Mouse (Mus musculus) intestine, embryonic 14.5 days (tissue): ENCODE measurements around the gene Kcnb1. TPM values are rescaled to one million over a fixed set of nuclear protein-coding genes. Genes with fewer than 3 reads are reported as not detected.

Experiments used
- ATAC-seq: fragments of 200-750 bp; cut with Nextera tagmentation; replicated peaks from 2 replicates; pipeline ENCODE4 v1.8.0; 2017; ENCODE audit warnings: low read depth, moderate number of reproducible peaks, moderate TSS enrichment, moderate library complexity; ENCODE audit not compliant: low FRiP score, low TSS enrichment
- DNase-seq: peaks from one replicate; pipeline ENCODE4 v3.0.0-alpha.2; 2018; ENCODE audit warnings: low spot score
- H3K27ac ChIP-seq: fragments of 300-500 bp; sonication (generic); 2 replicates; pipeline ENCODE4 v1.5.1; 2014; ENCODE audit warnings: low read depth, mild to moderate bottlenecking, control low read depth
- H3K27me3 ChIP-seq: fragments of 300-500 bp; sonication (generic); replicated peaks from 2 replicates; pipeline ENCODE4 v1.6.1; 2014; ENCODE audit warnings: low read length, control low read depth; ENCODE audit not compliant: control insufficient read depth, insufficient read depth
- H3K36me3 ChIP-seq: fragments of 300-500 bp; sonication (generic); 2 replicates; pipeline ENCODE4 v1.6.1; 2014; ENCODE audit warnings: low read length, control low read depth; ENCODE audit not compliant: control insufficient read depth, insufficient read depth
- H3K4me1 ChIP-seq: fragments of 300-500 bp; sonication (generic); replicated peaks from 2 replicates; pipeline ENCODE4 v1.6.1; 2014; ENCODE audit warnings: low read length, control low read depth, mixed read lengths; ENCODE audit not compliant: control insufficient read depth, insufficient read depth
- H3K4me2 ChIP-seq: fragments of 300-500 bp; sonication (generic); 2 replicates; pipeline ENCODE4 v1.6.1; 2014; ENCODE audit warnings: low read length
- H3K4me3 ChIP-seq: fragments of 300-500 bp; sonication (generic); 2 replicates; pipeline ENCODE4 v1.5.1; 2014; ENCODE audit warnings: low read depth, low read length, control low read depth, mixed read lengths
- H3K9ac ChIP-seq: fragments of 300-500 bp; sonication (generic); 2 replicates; pipeline ENCODE4 v1.6.1; 2014; ENCODE audit warnings: mild to moderate bottlenecking, low read length
- H3K9me3 ChIP-seq: fragments of 300-500 bp; sonication (generic); 2 replicates; pipeline ENCODE4 v1.6.1; 2016; ENCODE audit warnings: low read length, control low read depth; ENCODE audit not compliant: control insufficient read depth
- WGBS: fragments of 180-500 bp; shearing (Covaris S2); extraction: QIAGEN DNeasy Blood & Tissue Kit; methylation state at CpG from one replicate; pipeline ENCODE4 v1.1.7; 2014; 5-methylcytosine and 5-hydroxymethylcytosine counted together
- polyA plus RNA-seq: library from polyadenylated mRNA; unstranded; fragments of >200 nt; fragmentation: Nextera tagmentation; extraction: Ambion mirVana; gene quantifications from 2 replicates; pipeline ENCODE4 v1.2.1, GENCODE M21; 2014

Gene Kcnb1
- polyA plus RNA-seq, 1 experiment from 2014 or later, result 1.9 TPM

DNA sequence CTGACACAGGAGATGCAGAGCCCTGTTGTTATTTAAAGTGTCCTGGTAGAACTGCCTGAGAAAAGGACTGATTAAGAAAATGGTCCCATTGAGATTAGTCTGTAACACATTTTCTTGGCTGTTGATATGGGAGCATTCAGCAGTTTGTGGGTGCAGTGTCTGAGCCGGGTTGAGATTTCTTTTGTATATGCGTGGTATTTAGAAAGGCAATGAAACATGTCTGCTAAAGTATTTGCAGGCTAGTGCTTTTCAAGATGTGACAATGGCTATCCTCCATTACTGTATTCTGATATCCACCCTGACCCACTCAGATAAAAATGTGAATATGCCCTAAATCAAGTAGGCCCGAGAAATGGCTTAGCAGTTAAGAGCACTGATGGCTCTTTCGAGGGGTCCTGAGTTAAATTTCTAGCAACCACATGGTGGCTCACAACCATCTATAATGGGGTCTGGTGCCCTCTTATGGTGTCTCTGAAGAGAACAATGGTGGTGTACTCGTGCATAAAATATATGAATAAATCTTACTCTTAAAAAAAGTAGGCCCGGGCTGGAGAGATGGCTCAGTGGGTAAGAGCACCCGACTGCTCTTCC, 126.0 kb downstream of the Kcnb1 start:
- under 1% methylated on average over 7 of the region's 7 CpGs for WGBS
- H3K9ac ChIP-seq, result peak overlapping the region; percentile 99
- peak overlapping the region; percentile 91 for H3K27ac ChIP-seq
- H3K27me3 ChIP-seq, result no peaks in the 10 kb centered on the region
- ATAC-seq, result no peak
- no peaks in the 10 kb centered on the region for H3K9me3 ChIP-seq
- peaks cover 32% of the 10 kb centered on the region for H3K36me3 ChIP-seq
- H3K4me2 ChIP-seq, result peak overlapping the region; percentile 92
- no peak for DNase-seq
- peaks cover 21% of the 10 kb centered on the region for H3K4me1 ChIP-seq
- peak overlapping the region; percentile 66 for H3K4me3 ChIP-seq

DNA sequence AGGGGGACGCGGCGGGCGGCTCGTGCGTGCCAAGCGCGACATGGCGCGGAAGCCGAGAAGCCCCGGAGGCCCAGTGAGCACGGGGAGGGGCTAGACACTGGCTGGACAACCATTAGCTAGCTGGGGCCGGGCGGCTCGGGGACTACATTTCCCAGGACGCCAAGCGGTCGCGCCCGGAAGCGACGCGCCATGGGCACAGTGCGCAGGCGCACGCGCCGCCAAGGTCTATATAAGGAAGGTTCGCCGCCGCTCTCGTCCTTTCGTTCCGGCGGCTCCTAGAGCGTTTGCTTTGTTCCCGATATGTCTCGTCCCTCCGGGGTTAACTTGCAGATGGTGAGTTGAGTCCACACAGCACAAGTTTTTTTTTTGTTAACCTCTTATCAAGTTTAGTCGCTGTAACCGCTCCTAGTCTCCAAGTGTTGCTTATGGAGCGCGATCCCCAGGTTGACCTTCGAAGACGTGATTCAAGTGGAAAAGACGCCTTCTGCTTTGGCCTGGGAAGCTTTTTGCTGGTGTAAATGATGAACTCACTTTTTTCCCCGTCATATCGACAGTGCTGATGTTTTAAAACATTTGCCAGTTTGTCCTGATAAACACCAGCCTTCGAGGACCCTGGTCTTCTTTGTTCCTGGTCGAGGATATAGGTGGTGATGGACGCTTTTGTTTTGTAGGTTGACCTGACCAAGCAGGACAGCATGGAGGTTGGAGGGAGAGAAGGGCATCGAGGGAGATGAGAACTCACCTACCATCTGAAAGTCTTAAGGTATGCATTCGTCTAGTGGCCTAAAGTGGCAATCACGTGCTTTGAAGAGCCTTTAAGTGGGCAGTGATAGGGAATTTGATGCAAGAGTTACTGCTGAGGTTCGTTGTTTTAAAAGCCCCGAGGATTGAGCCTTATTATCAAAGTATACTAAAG, 126.7 kb downstream of the Kcnb1 start, which contains the start of gene Znfx1:
TSS of gene Znfx1 (minus strand) at position 51 of the 916 bp plus-strand sequence.
- ATAC-seq (peak; percentile 93), DNase-seq (peak; percentile 100)
- Histone ChIP-seq H3K9ac (peak within 1 kb of the TSS; percentile 99), H3K4me1 (peaks cover 21% of the 10 kb centered on the region), H3K27ac (peak within 1 kb of the TSS; percentile 91), H3K27me3 (no peaks in the 10 kb centered on the region), H3K9me3 (no peaks in the 10 kb centered on the region), H3K4me2 (peak within 1 kb of the TSS; percentile 92), H3K4me3 (peak within 1 kb of the TSS; percentile 66), H3K36me3 (peaks cover 35% of the 10 kb centered on the region)
- WGBS, result under 1% methylated on average over 57 of the region's 57 CpGs

DNA sequence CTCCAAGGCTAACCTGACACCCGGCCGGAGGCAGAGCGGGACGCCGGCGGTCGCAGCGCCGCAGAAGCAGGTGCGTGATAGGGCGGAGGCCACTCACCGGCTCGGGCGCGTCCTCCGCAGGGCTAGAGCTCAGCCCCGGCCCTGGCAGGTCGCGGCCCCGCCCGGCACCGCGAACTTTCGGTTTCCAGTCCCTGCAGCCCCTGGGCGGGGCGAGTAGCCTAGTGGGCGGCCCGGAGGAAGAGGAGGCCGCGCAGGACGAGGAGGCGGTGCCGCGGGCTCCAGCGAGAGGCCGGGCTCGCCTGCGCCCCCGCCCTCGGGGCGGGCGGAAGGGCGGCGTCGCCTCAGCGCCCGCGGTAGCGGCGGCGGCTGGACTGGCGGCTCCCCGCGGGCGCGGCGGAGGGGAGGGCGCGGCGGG, 127.5 kb downstream of the Kcnb1 start:
- 1% methylated on average over 21 of the region's 60 CpGs for WGBS
- no peak for DNase-seq

DNA sequence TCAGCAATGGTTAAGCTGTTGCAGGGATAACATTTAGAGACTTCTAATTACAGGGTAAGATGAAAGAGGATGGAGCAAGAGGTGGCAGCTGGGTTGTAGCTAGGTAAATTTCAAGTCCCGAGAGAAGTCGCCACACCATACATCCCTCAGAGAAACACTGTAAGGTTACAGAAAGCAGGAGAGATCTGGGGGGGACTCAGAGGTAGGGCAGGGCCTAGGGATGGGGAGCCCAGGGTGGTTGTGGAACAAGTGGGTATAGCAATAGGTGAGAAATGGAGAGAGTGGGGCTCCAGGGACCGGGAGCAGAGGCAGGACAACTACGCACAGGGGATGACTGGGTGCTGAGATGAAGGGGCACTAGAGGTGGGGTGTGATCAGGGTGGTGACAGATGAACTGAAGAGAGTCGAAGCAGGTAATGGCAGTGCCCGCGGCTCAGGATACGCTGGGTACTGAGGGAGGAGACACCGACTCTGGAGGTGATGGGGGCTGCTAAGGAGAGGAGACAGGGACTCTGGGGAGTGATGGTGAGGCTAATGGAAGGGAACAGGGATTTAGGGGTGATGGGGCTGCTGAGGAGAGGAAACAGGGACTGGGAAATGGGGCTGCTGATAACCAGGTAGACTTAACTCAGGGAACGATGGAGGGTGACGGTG, 128.4 kb downstream of the Kcnb1 start:
- 23% methylated on average over 11 of the region's 11 CpGs for WGBS
- peak overlapping the region; percentile 66 for H3K4me3 ChIP-seq
- DNase-seq (no peak), ATAC-seq (no peak)
- peaks cover 51% of the 10 kb centered on the region for H3K36me3 ChIP-seq
- H3K9ac ChIP-seq, result peak overlapping the region; percentile 99
- peaks cover 21% of the 10 kb centered on the region for H3K4me1 ChIP-seq
- H3K27ac ChIP-seq, result no peak overlapping the region
- H3K27me3 ChIP-seq, result no peaks in the 10 kb centered on the region
- no peaks in the 10 kb centered on the region for H3K9me3 ChIP-seq
- peak overlapping the region; percentile 82 for H3K4me2 ChIP-seq

More for the DNA sequence above, 127.5 kb downstream of the Kcnb1 start:
- peak overlapping the region; percentile 66 for H3K4me3 ChIP-seq
- H3K4me2 ChIP-seq, result peak overlapping the region; percentile 82
- H3K9me3 ChIP-seq, result no peaks in the 10 kb centered on the region
- peaks cover 21% of the 10 kb centered on the region for H3K4me1 ChIP-seq
- peak overlapping the region; percentile 91 for H3K27ac ChIP-seq
- no peaks in the 10 kb centered on the region for H3K27me3 ChIP-seq
- H3K36me3 ChIP-seq, result peaks cover 42% of the 10 kb centered on the region
- H3K9ac ChIP-seq, result peak overlapping the region; percentile 99
- peak; percentile 87 for ATAC-seq

DNA sequence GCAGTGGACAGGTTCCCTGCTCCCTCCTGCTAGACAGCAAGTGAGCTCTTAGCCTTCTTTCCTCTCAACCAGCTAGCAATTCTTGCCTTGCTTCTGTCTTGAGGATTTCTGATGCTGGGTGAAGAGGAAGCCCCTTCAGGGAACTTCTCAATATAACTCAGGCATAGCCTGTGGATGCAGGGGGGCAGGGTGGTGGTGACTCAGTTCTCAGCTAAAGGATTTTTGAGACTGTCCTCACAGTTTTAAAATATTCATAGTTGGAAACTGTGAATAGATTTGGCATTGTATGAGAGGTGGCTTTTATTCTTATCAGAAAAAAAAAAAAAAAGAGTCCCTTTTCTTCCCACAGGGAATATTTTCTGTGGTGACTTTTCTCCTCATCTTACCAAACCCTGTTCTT, 129.2 kb downstream of the Kcnb1 start:
- H3K9me3 ChIP-seq, result no peaks in the 10 kb centered on the region
- H3K4me2 ChIP-seq, result peak overlapping the region; percentile 82
- peaks cover 51% of the 10 kb centered on the region for H3K36me3 ChIP-seq
- DNase-seq (no peak), ATAC-seq (no peak)
- H3K4me1 ChIP-seq, result peaks cover 21% of the 10 kb centered on the region
- H3K4me3 ChIP-seq, result no peak overlapping the region
- H3K9ac ChIP-seq, result 0 out of 2 replicates have a peak overlapping the region, but pooled peaks have one; percentile 8
- H3K27me3 ChIP-seq, result no peaks in the 10 kb centered on the region
- H3K27ac ChIP-seq, result no peak overlapping the region

DNA sequence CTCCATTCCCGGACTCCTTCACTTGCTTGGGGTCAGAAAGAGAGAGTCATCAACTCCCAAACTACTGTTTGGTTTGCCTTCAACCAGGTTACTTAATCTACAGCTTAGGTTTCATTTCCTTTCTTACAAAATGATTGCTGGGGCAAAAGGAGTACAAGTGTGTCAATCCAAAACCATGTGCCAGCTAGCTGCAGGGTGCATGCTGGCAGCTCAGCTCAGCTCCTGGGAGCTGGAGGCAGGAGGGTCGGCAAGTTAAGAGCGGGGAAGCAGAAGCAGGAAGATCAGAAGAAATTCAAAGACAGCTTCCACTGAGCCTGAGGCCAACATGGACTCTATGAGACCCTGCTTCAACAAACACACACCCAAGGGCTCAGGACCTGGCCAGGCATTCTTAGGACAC, 129.6 kb downstream of the Kcnb1 start:
- WGBS, result 65% methylated on average over 3 of the region's 3 CpGs
- H3K27ac ChIP-seq, result no peak overlapping the region

DNA sequence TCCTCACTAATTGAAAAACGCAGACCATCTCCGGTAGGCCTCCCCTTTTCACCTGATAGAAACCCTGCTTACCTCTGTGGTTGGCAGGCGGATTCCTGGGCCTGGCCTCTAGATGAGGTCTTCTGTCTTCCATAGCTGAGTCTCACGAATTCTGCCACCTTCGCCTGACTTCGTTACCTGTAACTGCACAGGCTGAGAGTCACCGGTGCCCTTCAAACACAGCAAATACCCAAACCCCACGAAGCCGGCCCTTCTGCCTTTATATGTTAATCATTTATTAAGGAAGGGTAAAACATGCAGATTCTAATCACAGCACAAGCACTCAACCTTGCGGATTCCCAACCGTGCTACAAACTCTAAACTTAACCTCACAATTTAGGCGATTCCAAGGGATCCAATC, 130.0 kb downstream of the Kcnb1 start:
- H3K4me1 ChIP-seq, result peaks cover 17% of the 10 kb centered on the region
- H3K9me3 ChIP-seq, result no peaks in the 10 kb centered on the region
- no peak overlapping the region for H3K9ac ChIP-seq
- no peaks in the 10 kb centered on the region for H3K27me3 ChIP-seq
- peaks cover 51% of the 10 kb centered on the region for H3K36me3 ChIP-seq
- WGBS, result 60% methylated on average over 12 of the region's 12 CpGs
- no peak overlapping the region for H3K4me3 ChIP-seq
- H3K4me2 ChIP-seq, result peak overlapping the region; percentile 82; the same call in 1 of the 2 replicates
- no peak overlapping the region for H3K27ac ChIP-seq
- DNase-seq (no peak), ATAC-seq (no peak)

More for the DNA sequence above, 129.6 kb downstream of the Kcnb1 start:
- H3K27me3 ChIP-seq, result no peaks in the 10 kb centered on the region
- H3K4me1 ChIP-seq, result peaks cover 20% of the 10 kb centered on the region
- H3K36me3 ChIP-seq, result peaks cover 51% of the 10 kb centered on the region
- H3K4me2 ChIP-seq, result peak overlapping the region; percentile 82
- H3K4me3 ChIP-seq, result no peak overlapping the region
- H3K9me3 ChIP-seq, result no peaks in the 10 kb centered on the region
- no peak for ATAC-seq
- no peak for DNase-seq
- H3K9ac ChIP-seq, result no peak overlapping the region

DNA sequence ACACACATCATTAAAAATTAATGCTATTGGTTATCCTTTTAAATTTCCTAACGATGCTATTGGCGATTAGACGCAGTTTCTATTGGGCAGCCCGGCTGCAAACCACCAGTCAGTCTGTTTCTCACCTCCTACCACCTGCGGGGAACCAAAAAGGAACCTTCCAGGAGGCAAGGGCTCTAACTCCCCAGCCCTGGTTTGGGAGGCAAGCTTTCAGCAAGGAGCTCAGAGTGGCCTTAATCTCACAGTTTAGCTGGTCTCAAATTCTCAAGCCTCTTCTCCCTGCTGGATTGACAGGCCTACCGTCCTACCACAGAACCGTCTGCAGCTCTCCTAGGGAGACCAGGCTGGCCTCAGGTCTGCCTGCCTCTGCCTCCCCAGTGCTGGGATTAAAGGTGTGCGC, 130.4 kb downstream of the Kcnb1 start:
- Histone ChIP-seq H3K27ac (no peak overlapping the region), H3K4me2 (no peak overlapping the region), H3K36me3 (peaks cover 51% of the 10 kb centered on the region), H3K9ac (no peak overlapping the region), H3K4me1 (peaks cover 13% of the 10 kb centered on the region), H3K27me3 (no peaks in the 10 kb centered on the region), H3K4me3 (no peak overlapping the region), H3K9me3 (no peaks in the 10 kb centered on the region)
- 51% methylated on average over 8 of the region's 8 CpGs for WGBS
- DNase-seq (no peak), ATAC-seq (no peak)
